Mouse (Mus musculus): Measurements from ENCODE around the gene Adat3. TPM values are rescaled to one million over a fixed set of nuclear protein-coding genes. Genes with fewer than 3 reads are reported as not detected.

Gene Adat3
- polyA plus RNA-seq (2016; fragmentation: Nextera tagmentation; extraction: Ambion mirVana) = 6.1 and 9.9 TPM in 2 replicates

DNA sequence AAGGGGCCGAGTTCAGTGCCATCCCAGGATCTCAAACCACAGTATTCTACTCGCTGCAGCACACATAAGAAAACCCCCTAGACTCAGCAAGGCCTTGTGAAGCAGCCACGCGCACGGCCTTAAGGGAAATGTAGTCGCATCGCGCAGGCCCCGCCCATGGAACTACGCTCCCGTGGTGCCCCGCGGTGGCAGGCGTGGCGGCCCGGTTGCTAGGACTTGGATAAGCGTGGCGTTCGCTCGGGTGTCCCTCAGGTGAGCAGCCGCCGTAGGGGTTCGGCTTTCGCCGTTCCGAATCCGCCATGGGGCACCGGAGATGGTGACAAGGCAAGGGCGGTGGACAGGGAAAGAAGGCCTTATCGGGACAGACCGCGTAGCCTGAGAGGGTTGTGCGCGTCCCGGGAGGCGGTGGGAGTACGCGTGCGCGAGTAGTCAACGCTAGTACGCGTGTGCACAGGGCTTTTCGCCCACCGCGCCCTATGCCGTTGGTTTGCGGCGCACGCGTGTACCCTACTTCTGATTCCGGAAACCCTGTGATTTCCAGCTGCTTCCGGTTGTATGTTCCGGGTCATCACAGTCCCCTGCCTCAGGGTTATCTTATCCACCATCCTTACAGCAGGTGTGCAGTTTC is at the start of gene Adat3, which contains the start of gene Scamp4:
Gene Adat3 (plus strand): TSS at position 183 of the 628 bp plus-strand sequence.
Gene Scamp4 (plus strand): TSS at position 175 of the 628 bp plus-strand sequence.
- Histone ChIP-seq H3K4me3 (replicated peaks) (peak within 1 kb of the TSS; percentile 68), H3K36me3 (peaks cover 20% of the 10 kb centered on the region), H3K4me2 (peak within 1 kb of the TSS; percentile 77), H3K27me3 (no peaks in the 10 kb centered on the region), H3K9ac (replicated peaks) (peak within 1 kb of the TSS; percentile 65), H3K9me3 (no peaks in the 10 kb centered on the region), H3K4me1 (replicated peaks) (peaks cover 15% of the 10 kb centered on the region), H3K27ac (peak within 1 kb of the TSS; percentile 82)
- WGBS = under 1% methylated on average over 54 of the region's 54 CpGs
- ATAC-seq (ENCODE audit: insufficient number of reproducible peaks, insufficient read depth, low FRiP score, low TSS enrichment, low read depth) = peak; percentile 94

DNA sequence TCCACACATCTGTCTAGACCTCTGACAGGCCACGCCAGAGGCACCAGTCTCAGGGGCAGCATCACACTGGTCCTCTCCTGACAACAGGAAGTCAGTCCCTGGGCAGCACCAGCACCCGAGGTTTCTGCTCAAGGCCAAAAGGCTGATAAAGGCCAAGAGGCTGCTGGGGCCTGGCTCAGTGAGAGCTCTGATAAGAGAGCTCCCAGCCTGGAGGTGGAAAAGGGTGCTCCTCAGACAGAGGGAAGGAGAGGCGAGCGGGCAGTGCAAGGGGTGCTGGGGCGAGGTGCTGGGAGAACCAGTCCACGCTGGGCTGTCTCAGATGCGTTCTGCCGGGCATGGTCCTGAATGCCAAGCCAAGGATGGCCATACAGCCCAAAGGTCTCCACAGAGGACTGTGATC is 49.1 kb upstream of the Adat3 start:
- no peak for ATAC-seq (ENCODE audit: insufficient number of reproducible peaks, insufficient read depth, low FRiP score, low TSS enrichment, low read depth)
- peaks cover 23% of the 10 kb centered on the region for H3K36me3 ChIP-seq

DNA sequence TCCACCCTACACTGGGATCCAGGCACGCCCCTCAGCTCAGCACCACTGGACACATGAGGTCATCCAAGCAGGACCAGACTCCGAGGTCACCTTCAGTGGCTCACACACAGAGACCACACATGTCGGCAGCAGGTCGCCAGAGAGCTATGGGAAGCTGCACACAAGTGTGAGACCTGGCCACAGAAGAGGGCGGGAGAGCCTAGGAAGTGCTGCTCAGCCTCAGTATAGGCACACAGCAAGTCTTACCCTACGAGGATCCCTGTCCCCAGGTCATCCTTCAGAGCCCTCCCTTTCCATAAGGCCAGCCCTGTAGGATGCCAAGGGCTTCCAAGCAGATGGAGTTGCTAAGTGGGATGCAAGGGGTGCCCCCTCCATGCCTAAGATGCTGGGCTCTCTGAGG is 48.7 kb upstream of the Adat3 start:
- H3K4me2 ChIP-seq = no peak overlapping the region
- H3K27me3 ChIP-seq = no peaks in the 10 kb centered on the region
- no peak overlapping the region for H3K9ac ChIP-seq (replicated peaks)
- H3K27ac ChIP-seq = no peak overlapping the region
- H3K9me3 ChIP-seq = no peaks in the 10 kb centered on the region
- H3K36me3 ChIP-seq = peaks cover 19% of the 10 kb centered on the region
- no peak for ATAC-seq (ENCODE audit: insufficient number of reproducible peaks, insufficient read depth, low FRiP score, low TSS enrichment, low read depth)
- H3K4me1 ChIP-seq (replicated peaks) = peaks cover 12% of the 10 kb centered on the region
- WGBS = 90% methylated on average over 6 of the region's 6 CpGs
- no peak overlapping the region for H3K4me3 ChIP-seq (replicated peaks)

More for the DNA sequence above, 49.1 kb upstream of the Adat3 start:
- no peak overlapping the region for H3K4me2 ChIP-seq
- no peaks in the 10 kb centered on the region for H3K27me3 ChIP-seq
- 0 out of 2 replicates have a peak overlapping the region, but pooled peaks have one; percentile 9 for H3K9ac ChIP-seq (replicated peaks)
- no peak overlapping the region for H3K27ac ChIP-seq
- 89% methylated on average over 8 of the region's 8 CpGs for WGBS
- peaks cover 12% of the 10 kb centered on the region for H3K4me1 ChIP-seq (replicated peaks)
- H3K4me3 ChIP-seq (replicated peaks) = no peak overlapping the region
- no peaks in the 10 kb centered on the region for H3K9me3 ChIP-seq

DNA sequence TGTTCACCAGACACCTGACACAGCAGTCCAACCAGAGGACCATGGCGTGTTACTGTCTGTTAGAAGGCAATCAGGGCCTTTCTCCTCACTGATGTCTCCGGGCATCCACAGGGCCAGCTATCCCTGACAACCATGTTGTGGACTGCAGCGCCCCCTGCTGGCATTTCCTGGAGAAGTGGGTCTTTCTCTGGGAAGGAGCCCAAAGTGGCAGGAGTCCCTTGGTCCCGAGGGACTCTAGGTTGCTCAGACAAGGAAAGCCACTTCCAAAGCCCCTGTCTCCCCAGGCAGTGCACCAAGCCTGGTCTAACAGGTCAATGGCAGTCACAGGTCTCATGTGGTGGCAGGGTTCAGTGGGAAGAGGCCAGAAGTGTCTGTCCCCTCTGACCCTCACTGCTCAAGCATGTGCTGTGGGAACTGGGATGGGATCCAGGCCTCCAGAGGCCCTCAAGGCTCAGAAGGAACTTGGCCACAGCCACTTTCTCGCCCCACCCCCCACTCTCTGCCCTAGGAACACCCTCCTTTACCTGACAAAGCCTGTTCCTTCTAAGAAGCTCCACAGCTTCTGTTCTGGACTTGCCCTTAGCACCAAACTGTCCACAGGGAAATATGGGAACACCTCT is 45.2 kb upstream of the Adat3 start:
- Histone ChIP-seq H3K4me3 (replicated peaks) (no peak overlapping the region), H3K27ac (no peak overlapping the region), H3K4me1 (replicated peaks) (peaks cover 26% of the 10 kb centered on the region), H3K27me3 (no peaks in the 10 kb centered on the region), H3K36me3 (no peaks in the 10 kb centered on the region), H3K9me3 (no peaks in the 10 kb centered on the region), H3K4me2 (no peak overlapping the region), H3K9ac (replicated peaks) (0 out of 2 replicates have a peak overlapping the region, but pooled peaks have one; percentile 34)
- ATAC-seq (ENCODE audit: insufficient number of reproducible peaks, insufficient read depth, low FRiP score, low TSS enrichment, low read depth) = no peak
- WGBS = 39% methylated on average over 5 of the region's 5 CpGs

DNA sequence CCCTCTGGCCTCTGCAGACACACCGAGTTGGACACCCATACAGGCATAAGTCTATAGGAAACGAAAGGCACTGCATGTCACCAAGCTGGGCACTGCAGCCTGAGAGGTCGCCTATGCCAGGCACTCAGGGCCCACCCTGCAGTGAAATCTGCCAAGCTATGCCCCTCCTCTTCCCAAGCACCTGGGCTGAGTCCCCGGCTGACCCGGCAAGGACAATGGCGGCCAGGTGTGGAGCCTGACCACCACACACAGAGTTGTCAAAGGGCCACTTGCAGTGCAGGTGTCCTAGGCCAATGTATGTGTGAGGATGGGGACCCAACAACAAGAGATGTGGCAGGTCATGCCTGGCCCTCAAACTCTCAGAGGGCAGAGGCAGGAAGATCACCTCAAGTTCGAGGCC is 43.2 kb upstream of the Adat3 start:
- Histone ChIP-seq H3K4me2 (peak overlapping the region; percentile 9; the same call in 1 of the 2 replicates), H3K27ac (no peak overlapping the region), H3K27me3 (no peaks in the 10 kb centered on the region), H3K36me3 (no peaks in the 10 kb centered on the region), H3K9ac (replicated peaks) (no peak overlapping the region), H3K9me3 (no peaks in the 10 kb centered on the region), H3K4me3 (replicated peaks) (no peak overlapping the region), H3K4me1 (replicated peaks) (peaks cover 27% of the 10 kb centered on the region)
- ATAC-seq (ENCODE audit: insufficient number of reproducible peaks, insufficient read depth, low FRiP score, low TSS enrichment, low read depth) = no peak
- 90% methylated on average over 7 of the region's 7 CpGs for WGBS

DNA sequence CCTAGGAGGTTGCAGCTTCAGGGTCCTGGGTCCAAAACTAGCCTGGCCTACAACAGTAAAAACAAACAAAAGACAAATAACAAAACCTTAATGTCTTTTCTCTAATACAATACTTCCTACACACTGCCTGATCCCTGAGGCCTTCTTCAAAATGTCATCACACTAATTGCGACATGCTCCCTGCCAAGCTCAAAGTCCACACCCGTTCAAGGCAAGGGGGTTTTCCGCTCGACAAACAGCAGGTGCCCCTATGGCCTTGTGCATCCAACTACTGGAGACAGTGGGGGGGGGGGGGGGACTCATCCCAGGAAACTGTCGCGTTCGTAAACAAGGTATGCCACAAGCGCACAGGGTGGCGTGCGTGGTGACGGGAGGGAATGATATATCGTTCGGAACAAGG is 42.1 kb upstream of the Adat3 start:
- Histone ChIP-seq H3K4me2 (peak overlapping the region; percentile 82), H3K27me3 (no peaks in the 10 kb centered on the region), H3K4me3 (replicated peaks) (peak overlapping the region; percentile 95), H3K4me1 (replicated peaks) (peaks cover 27% of the 10 kb centered on the region), H3K9me3 (no peaks in the 10 kb centered on the region), H3K36me3 (0 out of 2 replicates have a peak, but pooled peaks cover 4% of the 10 kb centered on the region), H3K27ac (peak overlapping the region; percentile 91; the same call in 1 of the 2 replicates), H3K9ac (replicated peaks) (peak overlapping the region; percentile 93)
- 2% methylated on average over 13 of the region's 13 CpGs for WGBS
- no peak for ATAC-seq (ENCODE audit: insufficient number of reproducible peaks, insufficient read depth, low FRiP score, low TSS enrichment, low read depth)

DNA sequence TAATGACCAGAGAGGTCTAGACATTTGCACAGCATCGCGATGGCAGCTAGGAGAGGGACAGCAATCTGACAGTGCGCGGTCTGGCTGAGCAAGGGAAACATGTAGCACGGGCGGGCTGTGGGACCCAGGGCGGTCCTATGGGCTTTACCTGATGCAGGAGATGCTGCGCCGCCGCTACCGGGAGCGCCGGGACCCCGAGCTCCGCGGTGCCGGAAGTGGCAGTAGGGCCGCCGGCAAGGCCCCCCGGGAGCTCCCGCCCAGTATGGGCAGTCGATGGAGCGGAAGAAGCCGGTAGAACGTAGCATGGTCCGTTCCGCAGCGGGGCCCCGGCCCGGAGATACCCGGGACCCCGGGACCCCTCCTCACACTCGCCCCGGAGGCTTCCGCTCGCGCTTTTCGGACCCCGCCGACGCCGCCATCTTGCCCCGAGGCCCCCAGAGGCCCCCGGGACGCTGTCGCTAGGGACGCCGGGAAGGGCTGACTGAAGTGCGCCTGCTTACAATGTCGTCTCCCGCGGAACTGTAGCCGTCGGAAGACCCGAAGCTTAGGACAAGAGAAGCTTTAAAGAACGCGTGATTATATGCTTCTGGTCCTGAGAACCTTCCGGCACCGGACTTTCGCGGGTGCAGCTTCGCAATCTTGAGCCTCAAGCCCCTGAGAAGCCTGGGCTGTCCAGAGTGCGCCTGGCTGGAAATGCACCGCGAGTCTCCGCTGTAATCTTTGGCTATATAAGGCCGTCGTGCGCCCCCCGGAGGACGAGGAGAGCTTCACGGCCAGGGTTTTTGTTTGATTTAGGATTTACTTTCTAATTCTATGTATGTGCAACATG is 41.4 kb upstream of the Adat3 start, which contains the start of gene Rexo1:
Gene Rexo1 (minus strand): TSS at position 445 of the 829 bp plus-strand sequence.
- peak within 1 kb of the TSS; percentile 93 for H3K9ac ChIP-seq (replicated peaks)
- H3K36me3 ChIP-seq = peaks cover 8% of the 10 kb centered on the region; the same call in 1 of the 2 replicates
- peak within 1 kb of the TSS; percentile 95 for H3K4me3 ChIP-seq (replicated peaks)
- ATAC-seq (ENCODE audit: insufficient number of reproducible peaks, insufficient read depth, low FRiP score, low TSS enrichment, low read depth) = peak; percentile 75
- no peaks in the 10 kb centered on the region for H3K27me3 ChIP-seq
- WGBS = under 1% methylated on average over 72 of the region's 72 CpGs
- H3K4me2 ChIP-seq = peak within 1 kb of the TSS; percentile 82
- H3K27ac ChIP-seq = peak within 1 kb of the TSS; percentile 91
- peaks cover 27% of the 10 kb centered on the region for H3K4me1 ChIP-seq (replicated peaks)
- no peaks in the 10 kb centered on the region for H3K9me3 ChIP-seq

DNA sequence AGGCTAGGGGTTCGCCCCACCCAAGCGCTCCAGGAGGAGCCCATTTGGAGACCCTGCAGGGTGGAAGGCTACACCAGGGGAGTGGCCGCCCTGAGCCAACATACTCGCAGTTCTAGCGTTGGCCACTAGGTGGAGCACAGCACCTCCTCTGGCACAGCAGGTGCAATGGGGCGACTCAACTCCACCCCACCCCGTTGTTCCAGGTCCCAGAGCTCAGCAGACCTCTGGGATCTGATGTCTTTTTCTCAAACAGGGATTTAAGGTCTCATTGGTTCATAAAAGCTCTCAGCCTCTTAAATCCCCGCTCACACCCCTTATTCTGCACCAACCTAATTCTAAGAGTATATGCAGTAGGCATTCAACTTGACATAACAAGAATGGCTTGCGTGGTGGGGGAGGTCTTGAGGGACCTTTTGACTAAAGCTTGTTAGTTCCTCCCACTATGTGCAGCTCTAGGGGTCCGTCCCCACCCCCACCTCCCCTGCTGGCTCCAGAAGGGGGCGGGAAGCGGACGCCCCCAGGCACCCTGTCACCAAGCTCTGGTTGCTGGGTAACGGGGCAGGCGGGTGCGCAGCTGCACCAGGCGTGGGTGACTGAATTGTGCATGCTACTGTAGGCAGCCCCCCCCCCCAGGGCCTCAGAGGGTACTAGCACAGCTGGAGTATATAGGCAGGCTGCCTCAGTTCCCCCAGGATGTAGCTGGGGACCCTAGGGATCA is 36.1 kb upstream of the Adat3 start:
- ATAC-seq (ENCODE audit: insufficient number of reproducible peaks, insufficient read depth, low FRiP score, low TSS enrichment, low read depth) = no peak

DNA sequence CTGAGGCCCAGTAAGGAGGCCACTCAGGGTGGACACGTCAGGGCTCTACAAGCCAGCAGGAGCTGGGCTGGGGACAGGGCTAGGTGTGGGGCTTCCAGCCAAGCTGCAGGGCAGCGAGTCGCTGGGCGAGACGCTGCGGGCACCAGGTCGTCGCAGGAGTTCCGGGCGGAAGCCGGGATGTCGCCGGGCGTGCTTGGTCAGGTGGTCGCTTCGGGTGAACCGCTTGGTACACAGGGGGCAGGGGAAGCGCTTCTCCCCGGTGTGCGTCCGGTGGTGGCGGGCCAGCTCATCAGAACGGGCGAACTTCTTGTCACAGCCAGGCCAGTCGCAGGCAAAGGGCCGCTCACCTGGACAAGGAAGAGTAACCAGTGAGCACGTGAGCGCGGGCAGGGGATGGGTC is 33.8 kb upstream of the Adat3 start:
- Histone ChIP-seq H3K27ac (no peak overlapping the region), H3K9ac (replicated peaks) (no peak overlapping the region), H3K4me2 (no peak overlapping the region), H3K4me3 (replicated peaks) (no peak overlapping the region), H3K9me3 (no peaks in the 10 kb centered on the region), H3K36me3 (peaks cover 23% of the 10 kb centered on the region), H3K4me1 (replicated peaks) (peaks cover 43% of the 10 kb centered on the region), H3K27me3 (no peaks in the 10 kb centered on the region)
- ATAC-seq (ENCODE audit: insufficient number of reproducible peaks, insufficient read depth, low FRiP score, low TSS enrichment, low read depth) = no peak
- WGBS = 94% methylated on average over 29 of the region's 29 CpGs

More for the DNA sequence above, 36.1 kb upstream of the Adat3 start:
- Histone ChIP-seq H3K27ac (no peak overlapping the region), H3K4me3 (replicated peaks) (no peak overlapping the region), H3K9ac (replicated peaks) (no peak overlapping the region), H3K27me3 (no peaks in the 10 kb centered on the region), H3K4me1 (replicated peaks) (peaks cover 33% of the 10 kb centered on the region), H3K9me3 (no peaks in the 10 kb centered on the region), H3K4me2 (no peak overlapping the region), H3K36me3 (peaks cover 23% of the 10 kb centered on the region)
- WGBS = 28% methylated on average over 17 of the region's 17 CpGs

DNA sequence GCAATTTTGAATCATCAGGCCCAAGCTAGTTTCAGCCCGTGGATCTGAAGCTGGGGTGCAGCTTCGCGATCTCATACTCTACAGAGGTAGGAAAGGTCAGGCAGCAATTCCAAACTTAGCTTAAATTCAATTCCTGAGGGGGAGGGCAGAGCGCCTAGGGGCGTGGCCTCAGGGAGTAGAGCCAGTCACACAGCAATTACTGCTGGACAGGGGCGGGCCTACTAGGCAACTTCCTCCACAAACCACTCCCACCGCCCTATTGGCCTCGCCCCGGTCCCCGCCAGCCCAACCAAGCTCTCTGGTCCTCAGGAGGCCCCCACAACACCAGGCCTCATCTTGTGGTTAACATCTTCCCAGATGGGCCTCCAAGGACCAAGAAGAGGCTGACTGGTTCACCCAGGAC is 33.0 kb upstream of the Adat3 start:
- Histone ChIP-seq H3K27ac (0 out of 2 replicates have a peak overlapping the region, but pooled peaks have one; percentile 29), H3K27me3 (no peaks in the 10 kb centered on the region), H3K4me1 (replicated peaks) (peaks cover 51% of the 10 kb centered on the region), H3K9ac (replicated peaks) (no peak overlapping the region), H3K9me3 (no peaks in the 10 kb centered on the region), H3K4me3 (replicated peaks) (peak overlapping the region; percentile 9; the same call in 1 of the 2 replicates), H3K4me2 (peak overlapping the region; percentile 61), H3K36me3 (peaks cover 23% of the 10 kb centered on the region)
- no peak for ATAC-seq (ENCODE audit: insufficient number of reproducible peaks, insufficient read depth, low FRiP score, low TSS enrichment, low read depth)
- 32% methylated on average over 10 of the region's 10 CpGs for WGBS
